Comparison of ENCODE assay signal across 21 mouse cellular contexts in genomic region chr15:24827259-24827658, GRCm38 (mm10).
DNase-seq lines count a peak whose midpoint lies in the region; ATAC-seq lines count a peak whose summit lies in the region.
"Had no signal": no experiment of that assay in that cellular context is flagged by ENCODE, and none has a peak within 500 bp of the region (broad histone marks: within the 10 kb centered on the region; RNA-seq: fewer than 3 reads in every experiment).

No protein-coding gene starts in this region.

- ATAC-seq in neural tube, embryonic 13.5 days (ENCODE audit: low read depth) = 0 out of 2 replicates have a peak, but pooled peaks have one; percentile 72
- peak; percentile 68 for ATAC-seq in neural tube, embryonic 14.5 days (ENCODE audit: low read depth)
- peak; percentile 21; the same call in 1 of the 2 replicates for ATAC-seq in neural tube, embryonic 15.5 days (ENCODE audit: low FRiP score)
- ATAC-seq: activated CD4-positive, CD25-positive, alpha-beta regulatory T cell, adult 4 months; CD4-positive, CD25-positive, alpha-beta regulatory T cell, adult 4 months; Patski had no signal

- H3K9ac ChIP-seq in neural tube, embryonic 13.5 days = no peak overlapping the region
- no peak overlapping the region for H3K9ac ChIP-seq in neural tube, embryonic 14.5 days (replicated peaks; ENCODE audit: low read depth, low read length)
- no peak overlapping the region for H3K9ac ChIP-seq in neural tube, embryonic 15.5 days (replicated peaks)

- H3K4me3 ChIP-seq in neural tube, embryonic 13.5 days = no peak overlapping the region
- H3K4me3 ChIP-seq in neural tube, embryonic 14.5 days (ENCODE audit: low read depth, low read length) = no peak overlapping the region
- no peak overlapping the region for H3K4me3 ChIP-seq in neural tube, embryonic 15.5 days (replicated peaks)

- H3K27me3 ChIP-seq in neural tube, embryonic 13.5 days = no peaks in the 10 kb centered on the region
- no peaks in the 10 kb centered on the region for H3K27me3 ChIP-seq in neural tube, embryonic 14.5 days (ENCODE audit: control insufficient read depth, insufficient read depth, low read length)
- H3K27me3 ChIP-seq in neural tube, embryonic 15.5 days (replicated peaks) = no peaks in the 10 kb centered on the region
- H3K27me3 ChIP-seq: CH12.LX, Patski had no signal

- no peaks in the 10 kb centered on the region for H3K9me3 ChIP-seq in neural tube, embryonic 13.5 days
- no peaks in the 10 kb centered on the region for H3K9me3 ChIP-seq in neural tube, embryonic 14.5 days (ENCODE audit: control insufficient read depth, low read length)
- no peaks in the 10 kb centered on the region for H3K9me3 ChIP-seq in neural tube, embryonic 15.5 days (replicated peaks)
- H3K9me3 ChIP-seq: G1E had no signal

- no peaks in the 10 kb centered on the region for H3K4me1 ChIP-seq in neural tube, embryonic 13.5 days (replicated peaks)
- H3K4me1 ChIP-seq in neural tube, embryonic 14.5 days (ENCODE audit: control insufficient read depth, insufficient read depth, low read length) = no peaks in the 10 kb centered on the region
- H3K4me1 ChIP-seq in neural tube, embryonic 15.5 days = no peaks in the 10 kb centered on the region

- H3K27ac ChIP-seq in neural tube, embryonic 13.5 days (replicated peaks) = no peak overlapping the region
- no peak overlapping the region for H3K27ac ChIP-seq in neural tube, embryonic 14.5 days (ENCODE audit: low read depth, low read length)
- no peak overlapping the region for H3K27ac ChIP-seq in neural tube, embryonic 15.5 days (replicated peaks)

- H3K4me2 ChIP-seq in neural tube, embryonic 13.5 days = no peak overlapping the region
- no peak overlapping the region for H3K4me2 ChIP-seq in neural tube, embryonic 14.5 days (ENCODE audit: low read depth, low read length)
- H3K4me2 ChIP-seq in neural tube, embryonic 15.5 days = no peak overlapping the region

- DNase-seq in neural tube, embryonic 10.5 days (ENCODE audit: extremely low spot score, low spot score) = no peak
- no peak for DNase-seq in right cerebral cortex, adult 18-20 months
- DNase-seq in spleen, adult 18-20 months = no peak
- DNase-seq: adrenal gland, adult 2 months; adrenal gland, adult 8-10 months; adrenal gland, postnatal 10 days; adrenal gland, postnatal 14 days; adrenal gland, postnatal 25 days; adrenal gland, postnatal 36 days; B cell, adult 2 months; cerebellum, adult 11 months; cerebellum, adult 11-12 months; cerebellum, adult 18-20 months had no signal

- no peaks in the 10 kb centered on the region for H3K36me3 ChIP-seq in neural tube, embryonic 13.5 days
- H3K36me3 ChIP-seq in neural tube, embryonic 14.5 days (ENCODE audit: control insufficient read depth, insufficient read depth, low read length) = no peaks in the 10 kb centered on the region
- H3K36me3 ChIP-seq in neural tube, embryonic 15.5 days = no peaks in the 10 kb centered on the region
- H3K36me3 ChIP-seq: G1E had no signal

Comparison
In these comparisons a context has a peak if more than half of its experiments do, and no peak if none do; other contexts are left out.
1. ATAC-seq: peak in every context shown above with its lines; median percentile 72 in neural tube, embryonic 13.5 days; 68 in neural tube, embryonic 14.5 days; 21 in neural tube, embryonic 15.5 days.